Mouse (Mus musculus): ENCODE data around the gene Slco2a1.

Slco2a1 gene

DNA sequence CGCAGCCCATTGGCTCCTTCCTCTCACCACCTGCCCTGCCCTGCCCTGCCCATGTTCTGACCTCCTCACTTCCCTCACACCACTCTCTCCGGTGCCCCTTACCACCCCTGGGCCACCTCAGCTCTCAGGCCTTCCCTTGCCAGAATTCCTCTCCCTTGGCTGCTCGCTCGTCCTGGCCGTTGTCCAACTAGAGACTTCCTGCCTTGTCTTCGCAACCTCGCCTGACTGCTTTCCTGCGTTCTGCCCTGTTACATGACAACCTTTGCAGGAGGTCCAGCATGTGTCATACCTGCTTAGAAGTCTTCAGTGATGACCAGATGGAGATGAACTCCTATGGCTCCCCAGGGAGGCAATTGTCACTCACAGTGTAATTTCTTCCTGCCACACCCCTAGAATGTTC, 43.7 kb downstream of the Slco2a1 start:
- Histone ChIP-seq H3K9me3 (ENCODE audit: low read length) (no peaks in the 10 kb centered on the region), H3K27me3 (ENCODE audit: insufficient read depth, low read length) (peaks cover 19% of the 10 kb centered on the region; the same call in 1 of the 2 replicates), H3K4me1 (replicated peaks; ENCODE audit: low read depth, low read length) (peaks cover 31% of the 10 kb centered on the region), H3K36me3 (ENCODE audit: insufficient read depth, low read length) (no peaks in the 10 kb centered on the region), H3K4me3 (replicated peaks; ENCODE audit: low read length) (no peak overlapping the region)
- TF ChIP-seq CTCF (conservative IDR thresholded peaks at IDR 0.05; ENCODE audit: low read length) (no peak), POU5F1 (IDR thresholded peaks at IDR 0.05; ENCODE audit: borderline replicate concordance, low read length) (no peak), NANOG (IDR thresholded peaks at IDR 0.05; ENCODE audit: borderline replicate concordance, low read length) (no peak)

DNA sequence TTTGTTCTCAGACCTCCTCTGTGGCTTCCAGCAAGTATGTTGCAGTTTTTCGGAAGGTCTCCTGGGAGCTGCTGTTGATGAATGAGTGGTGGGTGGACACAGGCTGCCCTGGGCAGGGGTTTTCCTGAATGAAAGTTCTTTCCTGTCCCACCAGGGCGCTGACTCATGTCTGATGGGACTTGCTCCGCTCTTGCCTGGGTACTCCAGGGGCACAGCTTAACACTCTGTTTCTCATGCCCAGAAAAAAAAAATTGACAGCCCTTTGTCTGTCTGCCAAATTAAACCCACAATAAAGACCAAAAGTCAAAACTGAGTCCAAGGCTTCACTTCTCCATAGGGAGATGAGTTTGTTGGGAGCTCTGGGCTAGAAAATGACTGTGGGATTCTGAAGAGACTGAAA, 44.9 kb downstream of the Slco2a1 start:
- Histone ChIP-seq H3K36me3 (ENCODE audit: insufficient read depth, low read length) (no peaks in the 10 kb centered on the region), H3K27me3 (ENCODE audit: insufficient read depth, low read length) (peaks cover 22% of the 10 kb centered on the region; the same call in 1 of the 2 replicates), H3K4me3 (replicated peaks; ENCODE audit: low read length) (no peak overlapping the region), H3K4me1 (replicated peaks; ENCODE audit: low read depth, low read length) (peaks cover 26% of the 10 kb centered on the region), H3K9me3 (ENCODE audit: low read length) (no peaks in the 10 kb centered on the region)
- TF ChIP-seq NANOG (IDR thresholded peaks at IDR 0.05; ENCODE audit: borderline replicate concordance, low read length), result no peak
- TF ChIP-seq POU5F1 (IDR thresholded peaks at IDR 0.05; ENCODE audit: borderline replicate concordance, low read length), result no peak
- TF ChIP-seq CTCF (conservative IDR thresholded peaks at IDR 0.05; ENCODE audit: low read length), result no peak

DNA sequence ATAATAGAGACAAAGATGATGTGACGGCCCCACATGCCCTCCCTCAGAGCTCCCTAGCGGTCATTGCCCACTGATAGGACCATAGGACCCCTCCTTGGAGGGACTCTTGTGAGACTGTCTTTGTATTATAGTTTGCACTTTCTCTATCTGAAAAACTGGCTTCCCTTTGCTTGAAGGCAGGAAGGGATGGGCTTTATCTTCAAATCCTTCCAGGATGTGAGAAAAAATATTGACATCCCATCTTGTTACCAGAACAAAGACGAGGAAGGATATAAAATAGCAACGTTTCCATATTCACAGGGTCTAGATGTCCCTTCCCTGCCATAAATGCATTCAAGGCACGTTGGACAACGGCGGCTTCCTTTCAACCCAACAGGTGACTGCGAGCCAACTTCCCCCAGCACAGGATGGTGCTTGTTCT, 48.5 kb downstream of the Slco2a1 start:
- TF ChIP-seq POU5F1 (IDR thresholded peaks at IDR 0.05; ENCODE audit: borderline replicate concordance, low read length), result no peak
- TF ChIP-seq CTCF (conservative IDR thresholded peaks at IDR 0.05; ENCODE audit: low read length), result no peak
- TF ChIP-seq NANOG (IDR thresholded peaks at IDR 0.05; ENCODE audit: borderline replicate concordance, low read length), result no peak
- Histone ChIP-seq H3K4me3 (replicated peaks; ENCODE audit: low read length) (no peak overlapping the region), H3K9me3 (ENCODE audit: low read length) (no peaks in the 10 kb centered on the region), H3K4me1 (replicated peaks; ENCODE audit: low read depth, low read length) (peaks cover 6% of the 10 kb centered on the region), H3K36me3 (ENCODE audit: insufficient read depth, low read length) (no peaks in the 10 kb centered on the region), H3K27me3 (ENCODE audit: insufficient read depth, low read length) (peaks cover 21% of the 10 kb centered on the region; the same call in 1 of the 2 replicates)

DNA sequence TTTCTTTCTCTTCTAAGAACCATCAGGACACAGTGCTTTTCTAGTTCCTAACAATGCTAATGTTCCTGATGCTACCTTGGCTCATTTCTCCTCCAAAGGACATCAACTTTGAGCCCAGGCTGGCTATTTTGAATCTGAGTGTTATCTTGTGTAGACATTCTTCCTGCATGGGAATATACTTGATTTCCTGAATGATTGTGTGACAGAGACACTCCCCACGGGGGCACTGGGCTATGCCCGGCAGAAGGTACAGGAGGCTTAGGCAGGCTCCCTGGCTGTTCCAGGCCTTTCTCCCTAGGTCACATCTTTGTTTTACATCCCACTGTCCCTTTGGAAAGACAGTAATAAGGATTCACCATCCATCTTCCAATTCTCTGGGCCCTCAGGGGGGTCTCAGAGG, 49.8 kb downstream of the Slco2a1 start:
- Histone ChIP-seq H3K36me3 (ENCODE audit: insufficient read depth, low read length) (no peaks in the 10 kb centered on the region), H3K27me3 (ENCODE audit: insufficient read depth, low read length) (0 out of 2 replicates have a peak, but pooled peaks cover 12% of the 10 kb centered on the region), H3K4me1 (replicated peaks; ENCODE audit: low read depth, low read length) (no peaks in the 10 kb centered on the region), H3K9me3 (ENCODE audit: low read length) (no peaks in the 10 kb centered on the region), H3K4me3 (replicated peaks; ENCODE audit: low read length) (no peak overlapping the region)
- no peak for TF ChIP-seq CTCF (conservative IDR thresholded peaks at IDR 0.05; ENCODE audit: low read length)
- no peak for TF ChIP-seq POU5F1 (IDR thresholded peaks at IDR 0.05; ENCODE audit: borderline replicate concordance, low read length)
- TF ChIP-seq NANOG (IDR thresholded peaks at IDR 0.05; ENCODE audit: borderline replicate concordance, low read length), result no peak

DNA sequence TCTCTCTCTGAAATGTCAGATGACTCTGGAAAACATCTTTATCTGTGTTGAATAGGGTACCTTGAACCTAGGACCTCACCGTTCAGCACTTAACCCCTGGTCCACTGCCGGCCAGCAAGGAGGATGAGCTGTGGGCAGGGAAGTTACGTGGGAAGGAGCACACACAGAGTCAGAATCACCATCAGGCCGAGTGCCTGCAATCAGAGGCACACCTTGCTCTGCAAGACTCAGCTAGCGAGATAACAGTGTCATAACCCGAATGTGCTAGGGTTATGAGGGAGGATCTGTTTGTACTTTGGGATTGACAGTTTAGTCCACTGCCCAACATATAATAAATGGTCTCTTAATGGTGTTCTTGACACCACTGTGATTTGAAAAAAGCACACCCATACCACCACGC, 50.2 kb downstream of the Slco2a1 start:
- H3K4me3 ChIP-seq (replicated peaks; ENCODE audit: low read length), result no peak overlapping the region
- H3K4me1 ChIP-seq (replicated peaks; ENCODE audit: low read depth, low read length), result no peaks in the 10 kb centered on the region

DNA sequence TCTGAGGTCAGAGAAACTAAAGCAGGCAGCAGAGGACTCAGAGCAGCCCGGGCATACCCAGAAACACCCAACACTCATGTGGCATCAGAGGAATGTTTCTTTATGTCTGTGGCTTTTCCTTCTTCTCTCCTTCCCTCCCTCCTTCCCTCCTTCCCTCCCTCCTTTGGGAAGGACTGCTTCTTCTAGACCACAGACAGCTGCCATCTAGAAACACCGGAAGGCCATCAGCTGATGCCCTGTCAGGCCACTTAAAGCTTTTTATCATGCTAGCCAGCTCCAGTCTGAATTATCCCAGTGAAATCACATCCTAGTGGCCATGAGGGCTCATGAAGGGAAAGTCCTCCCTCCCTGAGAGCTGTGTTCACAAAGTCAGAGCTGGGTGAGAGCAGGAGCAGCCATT, 52.1 kb downstream of the Slco2a1 start:
- H3K4me1 ChIP-seq (replicated peaks; ENCODE audit: low read depth, low read length), result no peaks in the 10 kb centered on the region
- no peaks in the 10 kb centered on the region for H3K36me3 ChIP-seq (ENCODE audit: insufficient read depth, low read length)
- H3K27me3 ChIP-seq (ENCODE audit: insufficient read depth, low read length), result 0 out of 2 replicates have a peak, but pooled peaks cover 6% of the 10 kb centered on the region
- no peak overlapping the region for H3K4me3 ChIP-seq (replicated peaks; ENCODE audit: low read length)
- H3K9me3 ChIP-seq (ENCODE audit: low read length), result no peaks in the 10 kb centered on the region
- TF ChIP-seq POU5F1 (IDR thresholded peaks at IDR 0.05; ENCODE audit: borderline replicate concordance, low read length) (no peak), CTCF (conservative IDR thresholded peaks at IDR 0.05; ENCODE audit: low read length) (no peak), NANOG (IDR thresholded peaks at IDR 0.05; ENCODE audit: borderline replicate concordance, low read length) (no peak)

More for the DNA sequence above, 50.2 kb downstream of the Slco2a1 start:
- Histone ChIP-seq H3K27me3 (ENCODE audit: insufficient read depth, low read length) (0 out of 2 replicates have a peak, but pooled peaks cover 9% of the 10 kb centered on the region), H3K9me3 (ENCODE audit: low read length) (no peaks in the 10 kb centered on the region), H3K36me3 (ENCODE audit: insufficient read depth, low read length) (no peaks in the 10 kb centered on the region)
- TF ChIP-seq NANOG (IDR thresholded peaks at IDR 0.05; ENCODE audit: borderline replicate concordance, low read length) (no peak), POU5F1 (IDR thresholded peaks at IDR 0.05; ENCODE audit: borderline replicate concordance, low read length) (no peak), CTCF (conservative IDR thresholded peaks at IDR 0.05; ENCODE audit: low read length) (no peak)

DNA sequence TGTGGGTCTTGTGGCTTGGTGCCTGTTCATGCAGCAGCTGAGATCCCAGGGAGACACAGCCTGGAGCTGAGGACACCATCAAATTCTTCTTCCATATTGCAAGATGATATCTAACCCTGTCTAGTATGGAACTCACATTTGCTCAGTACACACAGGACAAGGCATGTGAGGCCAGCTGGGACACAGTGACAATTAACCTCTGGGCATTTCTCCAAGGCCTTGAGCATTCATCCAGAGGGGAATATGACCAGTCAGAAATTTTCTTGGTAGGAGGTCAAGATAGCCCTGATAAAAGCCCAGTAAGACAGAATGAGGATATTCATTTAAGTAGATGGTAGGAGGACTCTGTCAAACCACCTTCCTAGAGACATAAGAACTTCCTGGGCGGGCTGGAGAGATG, 56.9 kb downstream of the Slco2a1 start:
- Histone ChIP-seq H3K4me3 (replicated peaks; ENCODE audit: low read length) (no peak overlapping the region), H3K4me1 (replicated peaks; ENCODE audit: low read depth, low read length) (peaks cover 5% of the 10 kb centered on the region; the same call in 1 of the 2 replicates), H3K36me3 (ENCODE audit: insufficient read depth, low read length) (no peaks in the 10 kb centered on the region), H3K27me3 (ENCODE audit: insufficient read depth, low read length) (no peaks in the 10 kb centered on the region), H3K9me3 (ENCODE audit: low read length) (no peaks in the 10 kb centered on the region)
- TF ChIP-seq NANOG (IDR thresholded peaks at IDR 0.05; ENCODE audit: borderline replicate concordance, low read length) (no peak), CTCF (conservative IDR thresholded peaks at IDR 0.05; ENCODE audit: low read length) (no peak)

DNA sequence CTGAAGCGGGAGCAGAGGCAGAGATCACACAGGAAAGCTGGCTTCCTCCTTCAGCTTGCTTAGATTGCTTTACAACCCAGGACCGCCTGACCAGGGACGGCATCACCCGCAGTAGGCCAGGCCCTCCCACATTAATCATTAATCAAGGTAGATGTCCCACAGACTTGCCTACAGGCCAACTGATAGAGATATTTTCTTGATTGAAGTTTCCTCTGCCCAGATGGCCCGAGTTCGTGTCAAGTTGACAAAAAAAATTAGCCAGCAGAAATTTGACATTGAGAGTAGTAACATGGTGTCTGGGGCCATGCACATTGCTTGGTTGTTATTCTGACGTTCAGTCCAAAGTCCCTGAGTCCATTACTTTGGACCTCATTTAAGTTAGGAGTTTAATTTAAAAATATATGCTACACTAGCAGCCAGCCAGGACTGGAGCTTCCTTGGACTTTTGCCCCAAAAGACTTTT, 60.6 kb downstream of the Slco2a1 start:
- no peaks in the 10 kb centered on the region for H3K36me3 ChIP-seq (ENCODE audit: insufficient read depth, low read length)

DNA sequence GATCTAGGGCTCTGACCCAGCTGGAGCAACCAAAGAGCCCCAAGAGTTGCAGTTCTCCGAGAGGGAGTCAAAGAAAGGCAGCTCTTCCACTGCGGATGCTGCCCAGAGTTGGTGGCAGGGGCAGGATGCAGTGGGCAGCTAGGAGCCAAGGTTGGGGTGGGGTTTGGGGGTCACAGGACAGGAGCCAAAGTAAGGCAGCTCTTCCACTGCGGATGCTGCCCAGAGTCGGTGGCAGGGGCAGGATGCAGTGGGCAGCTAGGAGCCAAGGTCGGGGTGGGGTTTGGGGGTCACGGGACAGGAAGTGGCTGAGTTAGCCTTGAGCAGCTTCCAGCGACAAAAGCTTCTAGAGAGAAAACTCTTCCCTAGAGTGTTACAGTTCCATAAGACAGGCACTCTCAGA, 65.3 kb downstream of the Slco2a1 start:
- Histone ChIP-seq H3K4me3 (replicated peaks; ENCODE audit: low read length) (no peak overlapping the region), H3K4me1 (replicated peaks; ENCODE audit: low read depth, low read length) (peaks cover 30% of the 10 kb centered on the region), H3K27me3 (ENCODE audit: insufficient read depth, low read length) (peaks cover 28% of the 10 kb centered on the region), H3K9me3 (ENCODE audit: low read length) (no peaks in the 10 kb centered on the region), H3K36me3 (ENCODE audit: insufficient read depth, low read length) (no peaks in the 10 kb centered on the region)
- TF ChIP-seq NANOG (IDR thresholded peaks at IDR 0.05; ENCODE audit: borderline replicate concordance, low read length), result no peak
- no peak for TF ChIP-seq POU5F1 (IDR thresholded peaks at IDR 0.05; ENCODE audit: borderline replicate concordance, low read length)
- TF ChIP-seq CTCF (conservative IDR thresholded peaks at IDR 0.05; ENCODE audit: low read length), result no peak

More for the DNA sequence above, 60.6 kb downstream of the Slco2a1 start:
- Histone ChIP-seq H3K4me3 (replicated peaks; ENCODE audit: low read length) (no peak overlapping the region), H3K4me1 (replicated peaks; ENCODE audit: low read depth, low read length) (peaks cover 11% of the 10 kb centered on the region), H3K9me3 (ENCODE audit: low read length) (no peaks in the 10 kb centered on the region), H3K27me3 (ENCODE audit: insufficient read depth, low read length) (no peaks in the 10 kb centered on the region)
- TF ChIP-seq POU5F1 (IDR thresholded peaks at IDR 0.05; ENCODE audit: borderline replicate concordance, low read length) (no peak), NANOG (IDR thresholded peaks at IDR 0.05; ENCODE audit: borderline replicate concordance, low read length) (no peak), CTCF (conservative IDR thresholded peaks at IDR 0.05; ENCODE audit: low read length) (no peak)

Data from E14TG2a.4 (cell line).